Mouse (Mus musculus) adrenal gland (tissue): Measurements from ENCODE around the gene Otub2.

Experiments
- intact Hi-C: fragments of 180-260 bp; cut with DNase I; formaldehyde crosslinking; loops from one replicate; pipeline ENCODE4 v1.15.1; 2025

The Otub2 gene

DNA sequence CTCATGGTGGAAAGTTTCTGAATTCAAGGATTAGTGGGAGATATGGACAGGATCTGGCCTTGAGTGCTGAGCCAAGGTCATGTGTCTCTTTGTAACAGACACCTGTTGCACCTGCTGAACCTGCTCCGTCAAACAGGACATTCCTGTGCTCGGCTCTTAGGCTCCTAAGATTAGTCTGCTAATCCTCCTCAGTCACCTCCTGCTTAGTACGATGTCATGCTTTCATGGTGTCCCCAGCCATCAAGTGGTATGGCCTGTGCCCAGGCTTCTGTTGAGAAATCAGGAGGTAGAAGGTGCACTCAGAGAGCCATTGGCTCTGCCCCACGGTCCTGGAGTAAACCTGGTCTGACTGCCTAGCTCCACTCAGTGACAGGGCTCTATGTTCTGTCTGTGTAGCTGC lies 17.6 kb upstream of the Otub2 start:
- intact Hi-C loops: loop anchor here (5.0 kb wide), 1 partner anchor 229 kb away; no protein-coding TSS in a partner anchor

DNA sequence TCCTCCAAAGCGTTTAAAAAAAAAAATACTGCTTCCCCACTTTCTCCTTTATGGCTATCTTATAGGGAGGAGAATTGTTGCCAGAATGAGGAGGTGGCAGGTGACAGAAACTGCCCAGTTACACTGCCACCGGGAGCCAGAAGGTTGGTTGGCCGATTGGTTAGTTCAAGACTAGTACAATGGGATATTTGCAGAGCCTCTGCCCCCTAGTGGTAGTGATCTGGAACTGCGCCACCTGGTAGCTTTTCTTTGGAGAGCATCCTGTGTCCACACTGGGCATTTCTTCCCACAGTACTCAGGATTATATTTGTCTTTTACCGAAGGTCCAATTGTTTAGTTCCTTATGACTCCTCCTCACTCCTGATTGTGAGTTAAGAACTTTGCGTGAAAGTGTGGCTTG lies 16.8 kb upstream of the Otub2 start:
- intact Hi-C loops: loop anchor here (5.0 kb wide), 1 partner anchor 229 kb away; no protein-coding TSS in a partner anchor

DNA sequence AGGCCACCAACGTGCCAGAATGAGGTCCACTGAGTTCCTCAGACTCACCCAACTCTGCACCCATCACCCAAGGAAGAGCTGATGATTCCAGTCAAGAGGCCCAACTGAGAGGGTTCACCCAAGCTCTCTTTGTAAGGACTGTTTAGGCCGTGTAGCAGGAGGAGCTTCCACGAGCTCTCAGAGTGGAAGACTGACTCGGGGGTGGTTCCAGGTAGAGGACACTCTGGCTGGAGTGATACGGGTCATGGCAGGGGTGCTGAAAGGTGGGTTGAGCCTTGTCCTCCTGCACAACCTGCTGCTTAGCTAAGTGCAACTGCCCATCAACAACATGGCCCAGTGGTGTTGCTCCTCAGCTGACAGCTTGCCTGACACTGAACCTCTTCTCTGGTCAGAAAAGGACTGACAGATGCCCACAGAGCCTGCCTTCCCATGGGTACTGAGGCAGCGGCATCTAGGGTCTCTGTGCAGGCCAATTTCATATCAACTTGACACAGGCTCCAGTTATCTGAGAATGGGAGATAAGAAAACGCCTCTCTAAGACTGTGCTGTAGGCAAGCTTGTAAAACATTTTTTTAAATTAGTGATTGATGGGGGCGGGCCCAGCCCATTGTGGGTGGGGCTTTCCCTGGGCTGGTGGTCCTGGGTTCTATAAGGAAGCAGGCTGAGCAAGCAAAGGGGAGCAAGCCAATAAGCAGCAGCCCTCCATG lies 14.8 kb upstream of the Otub2 start:
- intact Hi-C loops: loop anchor here (5.0 kb wide), 1 partner anchor 231 kb away; no protein-coding TSS in a partner anchor

DNA sequence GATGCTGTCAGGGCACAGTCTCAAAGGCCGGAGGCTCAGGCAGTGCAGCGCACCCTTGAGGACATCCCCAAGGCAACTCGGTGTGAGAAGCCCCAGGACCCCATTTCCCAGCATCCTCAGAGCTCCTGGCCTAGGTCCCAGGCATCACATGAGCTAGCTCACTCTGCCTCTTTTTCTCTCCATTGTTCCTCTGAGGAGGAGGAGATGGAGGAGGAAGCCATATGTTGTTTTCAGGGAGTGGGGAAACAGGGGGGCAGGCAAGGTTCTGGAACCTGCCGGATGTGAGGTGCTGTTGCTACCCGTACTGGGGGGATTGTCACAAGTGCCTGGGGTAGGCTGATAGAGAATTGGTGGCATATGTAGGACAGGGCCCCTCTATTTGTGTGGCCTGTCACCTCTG lies 12.4 kb upstream of the Otub2 start:
- intact Hi-C loops: no loop called here

DNA sequence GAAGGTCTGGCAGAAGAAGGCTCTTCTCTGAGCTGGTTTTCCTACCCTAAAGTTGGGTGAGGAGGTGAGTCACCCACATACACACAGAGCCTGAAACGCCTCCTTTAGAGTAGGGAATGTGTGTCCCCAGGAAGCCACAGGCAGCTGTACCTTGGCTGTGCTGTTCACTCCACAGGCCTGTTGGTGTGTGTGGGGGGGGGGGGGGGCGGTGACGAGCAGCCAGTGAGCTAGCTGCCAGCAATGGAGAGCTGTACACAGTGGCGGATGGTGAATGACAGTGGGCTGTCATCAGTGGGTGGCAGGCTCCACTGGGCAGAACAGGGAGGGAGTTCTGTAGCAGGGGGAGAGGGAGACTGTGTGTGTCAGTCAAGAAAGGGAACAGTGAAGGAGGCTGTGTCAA lies 11.7 kb upstream of the Otub2 start:
- intact Hi-C loops: no loop called here

DNA sequence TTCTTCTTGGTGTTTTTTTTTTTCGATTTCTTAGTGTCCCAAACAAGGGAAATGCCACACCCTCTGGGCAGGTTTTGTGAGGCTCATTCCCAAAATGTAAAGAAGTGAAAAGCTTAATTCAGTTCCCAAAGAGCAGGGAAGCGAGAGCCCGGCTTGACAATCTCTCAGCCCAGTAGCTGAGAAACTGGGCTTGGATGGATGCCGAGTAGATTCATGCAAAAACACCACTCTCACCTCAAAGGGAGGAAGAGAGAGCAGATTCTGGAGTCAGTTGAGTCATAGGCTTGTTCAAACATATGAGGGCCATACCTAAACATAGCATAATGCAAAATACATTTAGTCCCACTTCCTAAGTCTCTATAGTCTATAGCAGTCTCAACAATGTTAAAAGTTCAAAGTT lies 8.3 kb upstream of the Otub2 start:
- intact Hi-C loops: no loop called here

DNA sequence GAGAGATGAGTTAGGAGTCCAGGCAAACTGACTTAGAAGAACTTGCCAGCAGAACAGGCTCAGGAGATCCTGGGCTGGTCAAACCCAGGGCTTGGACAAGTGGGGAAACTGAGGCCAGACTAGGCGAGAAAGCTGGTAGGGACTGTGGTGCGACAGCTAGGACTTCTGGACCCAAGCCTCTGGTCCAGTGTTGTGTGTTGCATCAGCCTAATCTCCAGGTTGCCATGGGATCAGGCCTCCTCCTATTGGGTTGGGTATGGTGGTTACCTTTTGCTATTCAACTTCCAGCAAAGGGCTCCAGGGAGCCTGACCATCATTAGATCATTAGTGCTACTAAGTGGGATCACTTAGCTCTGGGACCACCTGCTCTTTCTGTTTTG lies 856 bp downstream of the Otub2 start:
- intact Hi-C loops: no loop called here

DNA sequence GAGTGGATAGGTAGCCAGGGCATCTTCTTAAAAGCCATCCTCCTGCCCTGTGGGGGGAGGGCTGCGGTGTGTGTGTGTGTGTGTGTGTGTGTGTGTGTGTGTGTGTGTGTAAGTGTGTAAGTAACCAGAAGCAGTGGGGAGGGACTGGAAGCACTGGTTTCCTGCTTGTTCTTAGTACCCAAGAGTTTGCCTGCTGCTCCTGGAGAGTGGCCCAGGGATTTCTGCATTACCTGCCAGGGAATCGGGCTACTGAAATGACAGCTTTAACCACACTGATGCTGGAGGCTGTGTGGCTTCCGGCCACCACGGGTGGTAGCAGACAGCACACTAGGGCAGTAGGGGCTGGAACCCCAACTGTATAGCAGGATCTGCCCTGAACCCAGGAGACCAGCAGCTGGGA lies 1.5 kb downstream of the Otub2 start:
- intact Hi-C loops: no loop called here

DNA sequence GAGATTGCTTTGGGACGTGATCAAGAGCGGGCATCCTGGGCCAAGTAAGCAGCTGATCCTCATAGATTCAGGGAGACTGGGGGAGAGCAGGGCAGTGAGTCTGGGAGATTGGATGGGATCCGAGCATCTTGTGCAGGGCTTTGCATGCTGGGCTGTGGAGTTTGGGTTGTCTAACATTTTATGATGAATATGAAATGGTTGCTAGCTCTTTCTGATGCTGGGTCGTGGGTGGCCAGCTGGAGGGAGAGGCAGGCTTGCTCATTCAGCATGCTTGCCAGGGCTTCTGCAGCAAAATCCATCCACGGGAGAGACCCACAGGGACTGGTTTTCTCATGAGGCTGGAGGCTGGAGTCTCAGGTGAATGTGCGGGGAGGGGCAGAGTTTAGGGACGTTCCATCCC lies 2.6 kb downstream of the Otub2 start:
- intact Hi-C loops: no loop called here

DNA sequence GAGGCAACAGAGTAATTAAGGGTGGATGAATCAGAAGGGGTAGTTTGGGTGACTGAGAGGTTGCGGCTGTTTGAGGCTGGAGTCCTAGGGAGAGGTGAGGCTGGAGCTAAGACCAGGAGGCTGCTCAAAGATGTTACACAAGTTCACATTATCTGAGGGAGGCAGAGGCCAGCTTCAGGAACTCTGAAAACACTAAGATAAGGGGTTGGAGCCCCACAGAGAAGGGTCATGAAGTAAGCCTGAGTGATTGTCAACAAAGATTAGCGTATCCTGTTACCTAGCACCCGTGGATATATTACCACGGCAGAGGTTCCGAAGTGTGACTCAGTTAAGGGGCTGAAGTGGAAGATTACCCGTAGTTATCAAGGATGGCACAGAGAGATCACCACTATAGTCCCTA lies 5.0 kb downstream of the Otub2 start:
- intact Hi-C loops: no loop called here

DNA sequence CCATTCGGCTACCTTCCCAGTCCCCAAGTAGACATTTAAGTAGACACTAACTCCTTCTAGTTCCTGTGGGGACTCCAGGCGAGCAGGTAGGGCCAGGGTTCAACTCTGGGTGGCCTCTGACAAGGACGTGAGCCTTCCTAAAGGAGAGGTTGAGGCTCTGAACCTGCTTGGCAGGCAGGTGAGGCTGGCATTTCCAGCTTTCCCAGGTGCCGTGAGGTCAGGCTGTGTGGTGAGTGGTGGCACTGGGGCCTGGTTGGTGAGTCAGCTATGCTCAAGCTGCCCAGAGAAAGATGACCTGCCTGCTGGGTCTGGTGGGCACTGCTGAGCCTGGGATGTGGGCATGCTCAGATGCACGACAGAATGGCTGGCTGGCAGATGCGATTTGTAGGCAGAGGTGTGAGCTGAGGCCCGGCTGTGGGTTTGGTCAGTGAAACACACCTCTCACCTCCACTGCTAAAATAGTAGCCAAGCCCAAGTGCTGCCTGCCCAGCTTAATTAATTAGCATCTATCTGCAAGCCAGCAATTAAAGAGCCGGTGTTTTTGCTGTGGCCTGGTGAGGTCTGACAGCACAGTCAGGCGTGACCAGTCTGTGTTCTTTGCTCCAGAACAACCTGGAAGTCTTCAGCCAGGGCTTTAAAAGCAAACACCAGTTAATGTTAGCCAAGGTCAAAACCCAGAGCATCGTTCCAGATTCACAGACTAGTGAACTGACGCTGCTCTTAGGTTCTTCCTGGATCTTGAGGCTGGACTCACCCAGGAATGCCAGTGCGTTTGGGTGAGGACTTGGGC lies 7.2 kb downstream of the Otub2 start:
- intact Hi-C loops: no loop called here

DNA sequence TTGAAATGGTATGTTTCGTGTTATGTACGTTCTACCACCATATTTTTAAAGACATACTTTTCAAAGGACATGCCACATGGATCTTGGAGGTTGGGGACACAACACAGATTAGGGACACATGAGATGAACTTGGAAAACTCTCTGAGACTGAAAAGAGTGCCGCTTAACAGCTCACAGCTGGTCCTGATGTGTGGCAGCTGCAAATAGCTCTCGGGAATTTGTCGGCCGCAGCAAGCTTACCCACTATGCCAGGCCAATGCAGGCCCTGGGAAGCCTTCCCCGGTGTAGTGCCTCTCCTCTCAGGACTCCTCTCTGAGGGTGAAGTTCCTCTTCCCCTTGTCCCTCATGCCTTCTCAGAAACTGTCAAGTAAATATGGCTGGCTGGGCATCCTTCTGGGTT lies 8.3 kb downstream of the Otub2 start:
- intact Hi-C loops: no loop called here

DNA sequence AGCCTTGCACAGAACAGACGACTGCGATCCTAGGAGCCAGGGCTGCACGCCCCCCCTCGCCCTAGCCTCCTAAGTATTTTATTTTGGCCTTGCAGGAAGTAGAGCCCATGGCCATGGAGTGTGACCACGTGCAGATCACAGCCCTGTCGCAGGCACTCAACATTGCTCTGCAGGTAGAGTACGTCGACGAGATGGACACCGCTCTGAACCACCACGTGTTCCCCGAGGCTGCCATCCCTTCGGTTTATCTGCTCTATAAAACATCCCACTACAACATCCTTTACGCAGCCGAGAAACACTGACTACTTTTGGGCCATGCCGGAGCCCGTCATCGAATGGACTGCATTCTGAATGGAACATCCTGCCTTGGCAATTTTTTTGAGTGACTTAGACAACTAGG lies 15.6 kb downstream of the Otub2 start:
- intact Hi-C loops: no loop called here

DNA sequence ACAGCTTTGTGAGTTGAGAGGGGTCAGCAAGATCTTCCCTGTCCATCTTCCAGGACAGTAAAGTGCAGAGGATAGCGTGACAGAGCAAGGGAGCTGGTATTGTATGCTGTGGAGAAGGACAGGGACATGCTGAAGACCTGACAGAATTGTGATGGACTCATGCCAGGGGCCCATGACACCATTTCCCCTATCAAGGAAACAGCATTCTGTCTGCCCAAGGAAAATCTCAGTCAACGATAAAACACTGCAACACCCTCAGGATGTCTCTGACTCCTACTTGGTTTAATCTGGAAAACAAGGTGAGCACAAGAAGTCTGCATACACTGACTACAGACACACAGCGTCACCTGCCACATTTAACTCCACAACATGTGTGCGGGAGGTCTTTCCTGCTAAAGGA lies 19.2 kb downstream of the Otub2 start, which contains the start of gene 9330161L09Rik:
Gene 9330161L09Rik (minus strand): TSS at position 101 of the 400 bp plus-strand sequence.
- intact Hi-C loops: no loop called here

DNA sequence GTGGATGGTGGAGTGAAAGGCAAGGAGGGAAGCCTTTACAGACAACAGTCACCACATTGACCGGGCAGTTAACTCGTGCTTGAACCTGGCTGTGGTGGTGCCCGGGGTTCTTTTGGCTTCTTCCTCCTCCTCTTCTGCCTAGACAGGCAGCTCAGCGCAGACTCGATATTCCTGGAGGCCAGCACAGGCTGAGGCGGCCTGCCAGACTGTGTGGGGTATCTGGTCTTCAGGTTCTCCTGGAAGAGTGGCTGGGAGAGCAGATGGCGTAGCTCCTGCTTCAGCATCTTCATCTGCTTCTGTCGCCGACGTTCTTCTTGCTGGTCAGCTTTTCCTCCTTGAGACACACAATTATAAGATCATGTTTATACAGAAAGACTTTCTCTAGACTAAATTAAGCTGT lies 19.7 kb downstream of the Otub2 start:
- intact Hi-C loops: no loop called here

DNA sequence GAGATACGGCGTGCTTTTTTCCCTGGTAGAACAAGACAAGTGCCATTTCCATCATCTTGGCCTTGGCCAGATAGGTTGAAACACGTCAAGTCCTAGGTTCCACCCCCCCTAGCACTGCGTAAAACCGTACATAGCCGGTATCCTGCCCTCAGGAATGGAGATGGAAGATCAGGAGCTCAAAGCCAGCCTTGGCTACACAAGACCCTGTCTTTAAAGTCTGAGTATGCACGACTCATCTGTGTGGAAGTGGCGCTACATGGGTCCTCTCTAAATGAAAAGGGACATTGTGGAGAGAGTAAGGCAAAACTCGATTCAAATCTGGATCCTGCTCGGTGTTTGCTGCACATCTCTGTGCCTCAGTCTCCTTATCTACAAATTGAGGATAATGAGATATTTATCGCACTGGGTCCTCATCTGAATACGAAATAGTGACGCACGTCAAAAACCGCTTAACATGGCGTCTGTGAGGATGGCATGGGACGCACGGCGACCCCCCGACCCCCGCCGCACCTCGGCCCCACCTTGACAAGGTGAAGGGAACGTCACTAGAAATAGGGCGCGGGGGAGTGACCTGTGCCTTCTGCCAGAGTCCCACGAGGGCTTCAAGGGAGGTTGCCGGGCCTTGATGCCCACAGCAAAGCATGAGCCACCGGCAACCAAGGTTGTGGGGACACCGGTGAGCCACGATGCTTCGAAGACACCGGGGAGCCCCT lies 36.7 kb downstream of the Otub2 start:
- intact Hi-C loops: no loop called here

DNA sequence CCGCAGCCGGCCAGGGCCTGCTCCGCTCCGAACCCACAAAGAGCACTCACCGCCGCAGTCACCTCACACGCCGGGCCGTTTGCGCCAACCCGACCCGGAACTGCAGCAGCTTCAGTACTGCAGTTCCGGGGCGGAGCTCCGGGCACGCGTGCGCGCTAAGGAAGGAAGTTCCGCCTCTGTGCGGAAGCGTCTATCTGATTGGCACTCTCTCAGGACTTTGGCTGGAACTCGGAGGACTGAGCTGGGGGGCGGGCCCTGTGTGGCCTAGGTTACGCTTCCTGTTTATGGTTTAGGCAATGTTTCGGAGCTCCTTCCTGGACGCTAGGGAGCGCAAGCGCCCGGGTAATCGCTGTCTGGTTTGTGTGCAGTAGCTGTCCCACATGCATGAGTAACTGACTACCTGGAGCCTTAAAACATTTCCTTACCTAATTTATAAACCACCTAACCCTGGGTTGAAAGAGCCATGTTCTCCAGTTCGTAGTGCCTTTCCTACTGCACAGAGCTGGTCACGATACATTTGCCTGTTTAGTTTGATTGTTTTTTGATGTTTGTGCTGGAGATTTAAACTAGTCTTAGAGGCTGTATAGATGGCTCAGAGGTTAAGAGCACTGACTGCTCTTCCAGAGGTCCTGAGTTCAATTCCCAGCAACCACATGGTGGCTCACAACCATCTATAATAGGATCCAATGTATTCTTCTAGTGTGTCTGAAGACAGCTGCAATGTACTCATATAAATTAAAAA lies 37.4 kb downstream of the Otub2 start, which contains the start of gene Ddx24:
Gene Ddx24 (minus strand): TSS at position 102 of the 742 bp plus-strand sequence.
- intact Hi-C loops: loop anchor here (1.0 kb wide), 1 partner anchor 67 kb away; no protein-coding TSS in a partner anchor

DNA sequence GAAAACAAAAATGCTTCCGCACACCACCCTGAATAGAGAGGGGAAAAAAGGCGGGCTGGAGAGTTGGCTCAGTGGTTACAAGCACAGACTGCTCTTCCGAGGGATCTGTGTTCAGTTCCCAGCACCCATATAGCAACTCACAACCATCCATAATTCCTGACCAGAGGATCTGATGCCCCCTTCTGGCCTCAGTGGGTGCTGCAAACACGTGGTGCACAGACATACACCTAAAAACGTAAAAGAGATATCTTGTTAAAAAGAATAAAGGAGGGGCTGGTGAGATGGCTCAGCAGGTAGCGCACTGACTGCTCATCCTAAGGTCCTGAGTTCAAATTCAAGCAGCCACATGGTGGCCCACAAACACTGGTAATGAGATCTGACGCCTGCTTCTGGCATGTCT lies 38.2 kb downstream of the Otub2 start:
- intact Hi-C loops: loop anchor here (1.0 kb wide), 1 partner anchor 67 kb away; no protein-coding TSS in a partner anchor

DNA sequence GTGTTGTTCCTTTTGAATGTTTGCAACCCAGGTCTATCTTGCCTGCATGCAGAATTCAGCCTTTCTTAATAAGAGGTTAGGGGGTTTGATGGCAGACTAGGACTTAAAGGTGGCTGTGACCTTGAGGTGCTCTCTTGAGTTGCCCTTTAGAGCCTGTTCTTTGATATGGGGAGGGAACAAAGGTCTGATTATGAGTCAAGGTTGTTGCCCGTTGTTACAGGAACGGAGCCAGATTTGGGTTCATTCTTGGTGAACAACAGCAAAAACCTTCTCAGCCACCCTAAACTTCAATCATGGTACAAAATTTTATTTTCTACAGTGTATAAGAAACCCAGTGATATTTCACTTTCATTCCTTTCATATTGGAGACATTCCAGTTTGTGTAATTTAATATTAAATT lies 44.9 kb downstream of the Otub2 start:
- intact Hi-C loops: no loop called here

DNA sequence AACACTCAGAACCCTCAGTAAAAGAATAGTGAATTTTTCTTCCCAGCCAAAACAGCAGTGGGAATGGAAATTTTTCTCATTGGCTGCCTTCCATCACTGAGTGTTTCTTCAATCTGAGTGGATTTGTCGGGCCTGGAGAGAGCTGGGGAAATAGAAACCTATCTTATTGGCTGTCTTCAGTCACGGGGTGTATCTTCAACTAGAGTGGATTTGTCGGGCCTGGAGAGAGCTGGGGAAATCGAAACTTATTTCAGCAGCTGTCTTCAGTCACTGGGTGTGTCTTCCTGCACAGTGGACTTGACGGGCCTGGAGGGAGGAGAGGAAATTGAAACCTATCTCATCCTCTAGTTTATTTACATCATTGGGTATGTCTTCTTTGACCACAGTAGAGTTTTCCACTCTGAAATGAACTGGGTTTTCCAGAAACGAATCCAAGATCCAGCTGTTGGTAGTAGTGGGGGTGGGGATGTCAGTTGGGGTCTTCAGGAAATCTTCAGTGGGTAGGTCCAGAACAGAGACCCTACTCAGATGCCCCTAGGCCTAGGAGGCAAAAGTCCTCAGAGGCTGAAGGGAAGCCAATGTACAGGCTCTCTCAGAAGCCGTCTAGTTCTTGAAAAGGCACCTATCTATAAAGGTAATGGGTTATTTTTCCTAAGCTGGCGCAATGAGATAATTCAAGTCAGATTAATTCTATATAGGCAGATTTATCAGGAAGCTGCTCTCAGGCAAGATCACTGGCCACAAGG lies 45.7 kb downstream of the Otub2 start, which contains the start of gene Ifi27:
Gene Ifi27 (plus strand): TSS at position 226 of the 746 bp plus-strand sequence.
- intact Hi-C loops: no loop called here
